Mouse (Mus musculus) megakaryocyte, embryonic 14.5 days (primary cell): Measurements from ENCODE around the gene 2610028H24Rik. TPM values are rescaled to one million over a fixed set of nuclear protein-coding genes. Genes with fewer than 3 reads are reported as not detected.
A peak's percentile ranks its signal among the peaks of the same experiment; 100 is the strongest.

Experiments used
- H3K27me3 ChIP-seq: replicated peaks from 2 replicates; pipeline ENCODE3; 2012; ENCODE audit warnings: inconsistent platforms
- H3K36me3 ChIP-seq: replicated peaks from 2 replicates; pipeline ENCODE3; 2012; ENCODE audit warnings: low read length, inconsistent platforms, mixed read lengths
- H3K4me1 ChIP-seq: 2 replicates; pipeline ENCODE4 v1.6.1; 2012; ENCODE audit warnings: inconsistent platforms
- H3K4me3 ChIP-seq: replicated peaks from 2 replicates; pipeline ENCODE3; 2012; ENCODE audit warnings: moderate library complexity, mild to moderate bottlenecking, inconsistent platforms
- H3K9me3 ChIP-seq: 2 replicates; pipeline ENCODE4 v1.6.1; 2012; ENCODE audit warnings: inconsistent platforms
- FLI1 ChIP-seq: IDR thresholded peaks from 2 replicates; pipeline ENCODE4 v1.6.1; 2012; ENCODE audit warnings: low read length, inconsistent platforms, mixed read lengths
- GATA1 ChIP-seq: IDR thresholded peaks from 3 replicates; pipeline ENCODE4 v1.6.1; 2012; ENCODE audit warnings: mixed read lengths, low read length, inconsistent platforms, borderline replicate concordance
- polyA plus RNA-seq: library from polyadenylated mRNA; stranded (reverse); fragments of >175 nt; gene quantifications from 2 replicates; pipeline ENCODE4 v1.2.3, GENCODE M21; 2012; ENCODE audit warnings: low replicate concordance; ENCODE audit not compliant: insufficient read depth

The 2610028H24Rik gene
- polyA plus RNA-seq, 1 experiment, result not detected

GRCm38 (mm10) chr10:76488265-76488664, 39.4 kb downstream of the 2610028H24Rik start:
- Histone ChIP-seq H3K4me3 (peak overlapping the region; percentile 66), H3K36me3 (peaks cover 88% of the 10 kb centered on the region), H3K9me3 (no peaks in the 10 kb centered on the region), H3K4me1 (peaks cover 80% of the 10 kb centered on the region), H3K27me3 (no peaks in the 10 kb centered on the region)
- TF ChIP-seq GATA1, result no peak

DNA sequence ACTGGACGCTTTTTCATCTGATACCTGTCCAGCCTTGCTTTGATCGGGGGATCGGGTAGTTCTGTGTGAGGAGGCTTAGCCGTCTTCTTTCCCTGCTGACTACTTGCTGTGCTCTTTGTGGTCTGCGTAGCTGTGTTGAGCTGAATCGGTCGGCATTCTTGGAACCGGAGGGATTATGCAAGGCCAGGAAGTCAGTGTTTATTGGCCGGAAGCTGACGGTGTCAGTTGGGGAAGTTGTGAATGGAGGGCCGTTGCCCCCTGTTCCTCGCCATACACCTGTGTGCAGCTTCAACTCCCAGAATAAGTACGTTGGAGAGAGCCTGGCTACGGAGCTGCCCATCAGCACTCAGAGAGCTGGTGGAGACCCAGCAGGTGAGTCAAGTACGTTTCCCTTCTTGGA, 40.3 kb downstream of the 2610028H24Rik start:
- TF ChIP-seq GATA1 (no peak), FLI1 (no peak)
- Histone ChIP-seq H3K4me1 (peaks cover 85% of the 10 kb centered on the region), H3K27me3 (no peaks in the 10 kb centered on the region), H3K4me3 (peak overlapping the region; percentile 1), H3K9me3 (no peaks in the 10 kb centered on the region), H3K36me3 (peaks cover 88% of the 10 kb centered on the region)

- Histone ChIP-seq H3K4me3 (peak overlapping the region; percentile 8), H3K9me3 (no peaks in the 10 kb centered on the region), H3K36me3 (peaks cover 93% of the 10 kb centered on the region), H3K27me3 (no peaks in the 10 kb centered on the region), H3K4me1 (peaks cover 50% of the 10 kb centered on the region)
- TF ChIP-seq FLI1 (no peak), GATA1 (no peak)
These were observed 44.6 kb downstream of the 2610028H24Rik start for GRCm38 (mm10) chr10:76493527-76493926.

- Histone ChIP-seq H3K9me3 (no peaks in the 10 kb centered on the region), H3K4me1 (peaks cover 36% of the 10 kb centered on the region), H3K27me3 (no peaks in the 10 kb centered on the region), H3K4me3 (no peak overlapping the region), H3K36me3 (peaks cover 93% of the 10 kb centered on the region)
- TF ChIP-seq FLI1, result no peak
- no peak for TF ChIP-seq GATA1
These were observed 46.6 kb downstream of the 2610028H24Rik start for GRCm38 (mm10) chr10:76495501-76495900.

DNA sequence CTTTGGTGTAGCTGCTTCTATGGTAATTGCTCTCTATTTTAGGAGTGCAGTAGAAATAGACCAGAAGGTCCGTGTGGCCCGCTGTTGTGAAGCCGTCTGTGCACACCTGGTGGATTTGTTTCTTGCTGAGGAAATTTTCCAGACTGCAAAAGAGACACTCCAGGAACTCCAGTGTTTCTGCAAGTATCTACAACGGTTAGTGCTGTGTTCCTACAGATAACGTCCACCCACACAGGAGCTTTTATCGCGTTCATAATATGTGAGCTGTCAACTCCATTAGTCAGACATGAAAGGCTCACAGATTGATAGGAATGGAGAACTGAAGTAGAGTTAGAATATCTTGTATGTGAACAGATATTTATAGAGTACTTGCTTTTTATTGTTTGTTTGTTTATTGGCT, 47.5 kb downstream of the 2610028H24Rik start:
- TF ChIP-seq FLI1 (no peak), GATA1 (no peak)
- Histone ChIP-seq H3K36me3 (peaks cover 93% of the 10 kb centered on the region), H3K4me3 (no peak overlapping the region), H3K27me3 (no peaks in the 10 kb centered on the region), H3K4me1 (peaks cover 30% of the 10 kb centered on the region), H3K9me3 (no peaks in the 10 kb centered on the region)

- TF ChIP-seq GATA1 (no peak), FLI1 (no peak)
- Histone ChIP-seq H3K4me1 (peaks cover 29% of the 10 kb centered on the region), H3K9me3 (no peaks in the 10 kb centered on the region), H3K36me3 (peaks cover 96% of the 10 kb centered on the region), H3K4me3 (no peak overlapping the region), H3K27me3 (no peaks in the 10 kb centered on the region)
These were observed 48.6 kb downstream of the 2610028H24Rik start for GRCm38 (mm10) chr10:76497522-76497921.

GRCm38 (mm10) chr10:76504271-76504943, 55.5 kb downstream of the 2610028H24Rik start:
- H3K4me3 ChIP-seq, result no peak overlapping the region
- H3K9me3 ChIP-seq, result no peaks in the 10 kb centered on the region
- H3K36me3 ChIP-seq, result peaks cover 96% of the 10 kb centered on the region
- H3K27me3 ChIP-seq, result no peaks in the 10 kb centered on the region
- H3K4me1 ChIP-seq, result peaks cover 18% of the 10 kb centered on the region
- TF ChIP-seq GATA1, result no peak
- TF ChIP-seq FLI1, result no peak

DNA sequence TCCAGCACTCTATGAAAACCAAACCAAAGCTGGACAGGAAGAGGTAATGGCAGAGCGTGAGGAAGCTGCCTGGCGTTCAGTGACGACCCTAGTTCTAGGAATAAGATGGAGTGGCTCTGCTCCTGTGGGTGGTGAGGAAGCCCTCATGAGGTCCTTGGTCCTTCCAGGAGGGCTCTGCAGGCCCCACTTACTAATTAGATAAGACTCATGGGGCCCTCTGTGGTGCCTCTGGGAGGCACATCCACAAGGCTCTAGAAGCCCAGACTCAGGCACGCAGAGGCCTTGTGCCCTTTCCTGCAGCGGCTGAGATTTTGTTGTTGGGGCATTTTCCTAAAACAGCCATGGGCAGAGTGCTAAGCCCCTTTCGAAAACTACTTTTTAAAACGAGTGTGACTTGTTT, 57.0 kb downstream of the 2610028H24Rik start:
- no peak overlapping the region for H3K4me3 ChIP-seq
- TF ChIP-seq FLI1 (no peak), GATA1 (no peak)
- peaks cover 96% of the 10 kb centered on the region for H3K36me3 ChIP-seq
- H3K4me1 ChIP-seq, result peaks cover 13% of the 10 kb centered on the region
- H3K27me3 ChIP-seq, result no peaks in the 10 kb centered on the region
- H3K9me3 ChIP-seq, result no peaks in the 10 kb centered on the region

Other genes with a start within 250 kb of the 2610028H24Rik start
- gene Prmt2, start 211.2 kb upstream of the 2610028H24Rik start, polyA plus RNA-seq, result 11.5 and 19.6 TPM in 2 replicates
- gene S100b, start 195.2 kb upstream of the 2610028H24Rik start, polyA plus RNA-seq, result not detected in 2 replicates
- gene Dip2a, start 103.8 kb upstream of the 2610028H24Rik start, polyA plus RNA-seq, result 2.1 and 6.7 TPM in 2 replicates
- not detected in 2 replicates for gene AC141477.1, start 8.6 kb upstream of the 2610028H24Rik start, polyA plus RNA-seq
- gene Pcnt, start 6.3 kb upstream of the 2610028H24Rik start, polyA plus RNA-seq, result 32.3 and 41.3 TPM in 2 replicates
- 4.7 and 33.6 TPM in 2 replicates for gene Mcm3ap, start 19.8 kb downstream of the 2610028H24Rik start, polyA plus RNA-seq
- 0.74 TPM in 1 of 2 replicates, not detected in the other for gene Ybey, start 20.0 kb downstream of the 2610028H24Rik start, polyA plus RNA-seq
- gene Lss, start 82.5 kb downstream of the 2610028H24Rik start, polyA plus RNA-seq, result 13.1 and 30.8 TPM in 2 replicates
- gene Spatc1l, start 113.2 kb downstream of the 2610028H24Rik start, polyA plus RNA-seq, result not detected in 2 replicates
- gene Ftcd, start 126.6 kb downstream of the 2610028H24Rik start, polyA plus RNA-seq, result not detected in 2 replicates
- not detected in 2 replicates for gene Col6a2, start 174.5 kb downstream of the 2610028H24Rik start, polyA plus RNA-seq